Mouse (Mus musculus) liver, adult 2 months (tissue): ENCODE data around the gene Pabpc4. TPM values are rescaled to one million over a fixed set of nuclear protein-coding genes. Genes with fewer than 3 reads are reported as not detected.
A peak's percentile ranks its signal among the peaks of the same experiment; 100 is the strongest.

Experiments used
- DNase-seq: peaks from one replicate; pipeline ENCODE4 v3.0.0-alpha.2; 2011; ENCODE audit warnings: low read depth, low spot score; ENCODE audit errors: extremely low read depth
- H3K27ac ChIP-seq: fragments of 200-500 bp; replicated peaks from 2 replicates; pipeline ENCODE4 v1.5.1; 2012; ENCODE audit warnings: low read depth, mild to moderate bottlenecking, control low read depth, inconsistent platforms, low read length; ENCODE audit not compliant: insufficient read depth
- H3K27me3 ChIP-seq: fragments of 200-500 bp; 2 replicates; pipeline ENCODE4 v1.6.1; 2012; ENCODE audit warnings: mild to moderate bottlenecking, moderate library complexity, low read length, inconsistent platforms; ENCODE audit not compliant: control insufficient read depth, insufficient read depth
- H3K36me3 ChIP-seq: fragments of 200-500 bp; 2 replicates; pipeline ENCODE4 v1.6.1; 2012; ENCODE audit warnings: low read length, inconsistent platforms; ENCODE audit not compliant: control insufficient read depth, insufficient read depth
- H3K4me1 ChIP-seq: fragments of 200-500 bp; 2 replicates; pipeline ENCODE4 v1.6.1; 2011; ENCODE audit warnings: low read length; ENCODE audit not compliant: control insufficient read depth, insufficient read depth
- H3K4me3 ChIP-seq: fragments of 200-500 bp; 2 replicates; pipeline ENCODE4 v1.5.1; 2011; ENCODE audit warnings: low read depth, mild to moderate bottlenecking, control low read depth, low read length, moderate library complexity; ENCODE audit not compliant: insufficient read depth
- H3K79me2 ChIP-seq: fragments of 200-500 bp; 2 replicates; pipeline ENCODE4 v1.6.1; 2012; ENCODE audit warnings: inconsistent platforms, mild to moderate bottlenecking, low read length, moderate library complexity; ENCODE audit not compliant: control insufficient read depth, insufficient read depth
- H3K9ac ChIP-seq: fragments of 200-500 bp; 2 replicates; pipeline ENCODE4 v1.6.1; 2012; ENCODE audit warnings: low read depth, mild to moderate bottlenecking, control low read depth, inconsistent platforms, low read length
- CTCF ChIP-seq: fragments of 200-500 bp; IDR thresholded peaks from 2 replicates; pipeline ENCODE4 v1.5.1; 2011; ENCODE audit warnings: low read depth, low read length, control low read depth
- POLR2A ChIP-seq: fragments of 200-500 bp; IDR thresholded peaks from 2 replicates; pipeline ENCODE4 v1.6.1; 2011; ENCODE audit warnings: low read length, control low read depth; ENCODE audit not compliant: insufficient read depth; ENCODE audit errors: extremely low read depth
- WGBS: fragments of 180-500 bp; shearing (Covaris S2); methylation state at CpG from one replicate; pipeline ENCODE4 v1.1.7; 2018; 5-methylcytosine and 5-hydroxymethylcytosine counted together
- polyA plus RNA-seq: library from polyadenylated mRNA; depleted of rRNA; stranded (reverse); fragments of >200 nt; gene quantifications from 2 replicates; pipeline ENCODE4 v1.2.3, GENCODE M21; 2012
- total RNA-seq: library from RNA; depleted of rRNA; stranded (reverse); fragments of >200 nt; gene quantifications from 2 replicates; pipeline ENCODE4 v1.2.3, GENCODE M21; 2014

Pabpc4 gene
- total and polyA plus RNA-seq, 2 experiments = 25.3 to 54.4 TPM

GRCm38 (mm10) chr4:123223309-123223708, 38.8 kb upstream of the Pabpc4 start:
- Histone ChIP-seq H3K4me1 (no peaks in the 10 kb centered on the region), H3K9ac (no peak overlapping the region), H3K79me2 (no peaks in the 10 kb centered on the region), H3K27ac (no peak overlapping the region), H3K36me3 (no peaks in the 10 kb centered on the region), H3K27me3 (no peaks in the 10 kb centered on the region), H3K4me3 (no peak overlapping the region)
- no peak for DNase-seq
- WGBS = 76% methylated on average over 3 of the region's 3 CpGs
- TF ChIP-seq POLR2A (no peak), CTCF (peak; percentile 44; the same call in 1 of the 2 replicates)

GRCm38 (mm10) chr4:123225718-123226403, 36.3 kb upstream of the Pabpc4 start:
- Histone ChIP-seq H3K27ac (no peak overlapping the region), H3K79me2 (no peaks in the 10 kb centered on the region), H3K36me3 (no peaks in the 10 kb centered on the region), H3K4me3 (no peak overlapping the region), H3K4me1 (no peaks in the 10 kb centered on the region), H3K27me3 (no peaks in the 10 kb centered on the region), H3K9ac (no peak overlapping the region)
- DNase-seq = no peak
- no peak for TF ChIP-seq POLR2A
- no peak for TF ChIP-seq CTCF
- WGBS = 41% methylated on average over 10 of the region's 10 CpGs

GRCm38 (mm10) chr4:123227707-123228106, 34.4 kb upstream of the Pabpc4 start:
- no peaks in the 10 kb centered on the region for H3K27me3 ChIP-seq
- no peaks in the 10 kb centered on the region for H3K79me2 ChIP-seq
- 82% methylated on average over 4 of the region's 4 CpGs for WGBS
- H3K9ac ChIP-seq = no peak overlapping the region
- DNase-seq = no peak
- no peak overlapping the region for H3K27ac ChIP-seq
- no peak for TF ChIP-seq POLR2A
- TF ChIP-seq CTCF = no peak
- no peaks in the 10 kb centered on the region for H3K36me3 ChIP-seq
- H3K4me1 ChIP-seq = 0 out of 2 replicates have a peak, but pooled peaks cover 2% of the 10 kb centered on the region
- H3K4me3 ChIP-seq = no peak overlapping the region

- Histone ChIP-seq H3K36me3 (no peaks in the 10 kb centered on the region), H3K79me2 (no peaks in the 10 kb centered on the region), H3K9ac (no peak overlapping the region), H3K27ac (no peak overlapping the region), H3K4me1 (peaks cover 6% of the 10 kb centered on the region), H3K27me3 (no peaks in the 10 kb centered on the region), H3K4me3 (no peak overlapping the region)
- TF ChIP-seq POLR2A (no peak), CTCF (no peak)
- DNase-seq = no peak
- 79% methylated on average over 2 of the region's 2 CpGs for WGBS
These were observed 33.9 kb upstream of the Pabpc4 start for GRCm38 (mm10) chr4:123228270-123228669.

- Histone ChIP-seq H3K27ac (peak overlapping the region; percentile 28; the same call in 1 of the 2 replicates), H3K27me3 (no peaks in the 10 kb centered on the region), H3K4me3 (no peak overlapping the region), H3K9ac (no peak overlapping the region), H3K79me2 (no peaks in the 10 kb centered on the region), H3K36me3 (no peaks in the 10 kb centered on the region), H3K4me1 (peaks cover 6% of the 10 kb centered on the region)
- DNase-seq = no peak
- no peak for TF ChIP-seq POLR2A
- TF ChIP-seq CTCF = no peak
- 61% methylated on average over 11 of the region's 11 CpGs for WGBS
These were observed 33.0 kb upstream of the Pabpc4 start for GRCm38 (mm10) chr4:123229166-123229565.

- H3K9ac ChIP-seq = no peak overlapping the region
- peaks cover 6% of the 10 kb centered on the region for H3K4me1 ChIP-seq
- H3K27me3 ChIP-seq = no peaks in the 10 kb centered on the region
- H3K36me3 ChIP-seq = no peaks in the 10 kb centered on the region
- no peak for DNase-seq
- H3K79me2 ChIP-seq = no peaks in the 10 kb centered on the region
- TF ChIP-seq CTCF (no peak), POLR2A (no peak)
- H3K27ac ChIP-seq = no peak overlapping the region
- H3K4me3 ChIP-seq = no peak overlapping the region
- WGBS = 78% methylated on average over 3 of the region's 3 CpGs
These were observed 29.3 kb upstream of the Pabpc4 start for GRCm38 (mm10) chr4:123232841-123233240.
